Mouse (Mus musculus) embryonic facial prominence, embryonic 14.5 days (tissue): ENCODE results near the gene Gm17545. TPM values are rescaled to one million over a fixed set of nuclear protein-coding genes. Genes with fewer than 3 reads are reported as not detected.
A peak's percentile ranks its signal among the peaks of the same experiment; 100 is the strongest.

ENCODE experiments used
- ATAC-seq: fragments of 200-750 bp; cut with Nextera tagmentation; 2 replicates; pipeline ENCODE4 v1.8.0; 2017; ENCODE audit warnings: low read depth, moderate number of reproducible peaks, moderate TSS enrichment
- DNase-seq: peaks from one replicate; pipeline ENCODE4 v3.0.0-alpha.2; 2015; ENCODE audit warnings: low spot score
- H3K27ac ChIP-seq: fragments of 300-500 bp; sonication (generic); replicated peaks from 2 replicates; pipeline ENCODE4 v1.5.1; 2014; ENCODE audit warnings: low read depth, mild to moderate bottlenecking, low read length, moderate library complexity
- H3K27me3 ChIP-seq: fragments of 300-500 bp; sonication (generic); replicated peaks from 2 replicates; pipeline ENCODE4 v1.6.1; 2014; ENCODE audit warnings: low read length; ENCODE audit not compliant: control insufficient read depth, insufficient read depth
- H3K36me3 ChIP-seq: fragments of 300-500 bp; sonication (generic); 2 replicates; pipeline ENCODE4 v1.6.1; 2014; ENCODE audit warnings: low read length, mixed read lengths; ENCODE audit not compliant: control insufficient read depth, insufficient read depth
- H3K4me1 ChIP-seq: fragments of 300-500 bp; sonication (generic); 2 replicates; pipeline ENCODE4 v1.6.1; 2014; ENCODE audit warnings: antibody characterized with exemption, low read length; ENCODE audit not compliant: control insufficient read depth, insufficient read depth
- H3K4me2 ChIP-seq: fragments of 300-500 bp; sonication (generic); 2 replicates; pipeline ENCODE4 v1.6.1; 2014; ENCODE audit warnings: low read depth, mild to moderate bottlenecking, low read length, moderate library complexity, mixed read lengths
- H3K4me3 ChIP-seq: fragments of 300-500 bp; sonication (generic); 2 replicates; pipeline ENCODE4 v1.5.1; 2014; ENCODE audit warnings: low read depth, mild to moderate bottlenecking, low read length
- H3K9ac ChIP-seq: fragments of 300-500 bp; sonication (generic); 2 replicates; pipeline ENCODE4 v1.6.1; 2014; ENCODE audit warnings: low read depth, mild to moderate bottlenecking, low read length, moderate library complexity, mixed read lengths
- H3K9me3 ChIP-seq: fragments of 300-500 bp; sonication (generic); 2 replicates; pipeline ENCODE4 v1.6.1; 2016; ENCODE audit warnings: low read length; ENCODE audit not compliant: control insufficient read depth
- WGBS: fragments of 180-500 bp; shearing (Covaris S2); extraction: QIAGEN DNeasy Blood & Tissue Kit; methylation state at CpG from one replicate; pipeline ENCODE4 v1.1.7; 2014; 5-methylcytosine and 5-hydroxymethylcytosine counted together
- polyA plus RNA-seq: library from polyadenylated mRNA; unstranded; fragments of >200 nt; fragmentation: Nextera tagmentation; extraction: Ambion mirVana; gene quantifications from 2 replicates; pipeline ENCODE4 v1.2.1, GENCODE M21; 2014

Gm17545 gene
- polyA plus RNA-seq, 1 experiment from 2014 or later = not detected

DNA sequence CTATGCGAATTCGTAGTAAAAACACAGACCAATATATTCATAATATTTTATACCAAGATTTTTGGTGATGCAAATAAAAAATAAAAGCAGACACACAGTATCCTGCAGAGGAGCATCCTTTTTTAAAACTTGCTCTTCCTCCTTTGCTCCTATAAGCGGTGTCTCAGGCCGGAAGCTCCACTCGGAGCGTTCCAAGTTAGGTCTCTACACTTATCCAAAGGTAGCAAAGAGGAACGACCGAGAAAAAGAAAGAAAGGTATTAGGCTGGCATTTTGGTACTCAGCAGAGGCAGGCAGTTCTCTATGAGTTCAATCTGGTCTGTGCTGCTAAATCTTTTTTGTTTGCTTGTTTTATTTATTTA, 14.8 kb downstream of the Gm17545 start:
- H3K27ac ChIP-seq = no peak overlapping the region
- peaks cover 7% of the 10 kb centered on the region; the same call in 1 of the 2 replicates for H3K4me1 ChIP-seq
- no peaks in the 10 kb centered on the region for H3K27me3 ChIP-seq
- DNase-seq (no peak), ATAC-seq (no peak)
- no peak overlapping the region for H3K9ac ChIP-seq
- H3K9me3 ChIP-seq = no peaks in the 10 kb centered on the region
- WGBS = 74% methylated on average over 8 of the region's 8 CpGs
- H3K4me2 ChIP-seq = 0 out of 2 replicates have a peak overlapping the region, but pooled peaks have one; percentile 72
- H3K36me3 ChIP-seq = 0 out of 2 replicates have a peak, but pooled peaks cover 6% of the 10 kb centered on the region
- H3K4me3 ChIP-seq = no peak overlapping the region

DNA sequence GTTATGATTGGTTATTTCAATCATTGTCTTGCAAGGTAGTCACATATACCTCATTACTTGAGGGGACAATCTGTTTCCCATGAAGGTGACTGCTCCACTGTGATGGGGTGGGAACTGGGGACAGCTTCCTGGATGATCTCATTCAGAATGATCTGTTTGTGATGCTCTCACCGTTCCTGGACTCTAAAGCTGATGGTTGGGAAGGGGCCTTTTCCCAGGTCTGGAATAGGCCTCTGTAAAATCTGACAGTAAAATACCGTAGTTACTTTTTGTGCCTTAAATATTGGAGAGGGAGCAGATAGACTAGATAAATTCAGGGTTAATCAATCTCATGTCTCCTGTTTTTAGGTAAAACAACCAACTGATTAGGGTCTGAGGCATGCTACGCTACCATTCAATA, 15.6 kb downstream of the Gm17545 start, which contains the start of gene Rp9:
Rp9 (minus strand) TSS at position 101 of the 400 bp plus-strand sequence.
- Histone ChIP-seq H3K9ac (peak within 1 kb of the TSS; percentile 92), H3K4me1 (peaks cover 7% of the 10 kb centered on the region; the same call in 1 of the 2 replicates), H3K4me2 (peak within 1 kb of the TSS; percentile 72), H3K4me3 (peak within 1 kb of the TSS; percentile 82), H3K9me3 (no peaks in the 10 kb centered on the region), H3K36me3 (0 out of 2 replicates have a peak, but pooled peaks cover 6% of the 10 kb centered on the region), H3K27ac (peak within 1 kb of the TSS; percentile 87; the same call in 1 of the 2 replicates), H3K27me3 (no peaks in the 10 kb centered on the region)
- ATAC-seq (no peak), DNase-seq (no peak)
- 84% methylated on average over 3 of the region's 3 CpGs for WGBS

DNA sequence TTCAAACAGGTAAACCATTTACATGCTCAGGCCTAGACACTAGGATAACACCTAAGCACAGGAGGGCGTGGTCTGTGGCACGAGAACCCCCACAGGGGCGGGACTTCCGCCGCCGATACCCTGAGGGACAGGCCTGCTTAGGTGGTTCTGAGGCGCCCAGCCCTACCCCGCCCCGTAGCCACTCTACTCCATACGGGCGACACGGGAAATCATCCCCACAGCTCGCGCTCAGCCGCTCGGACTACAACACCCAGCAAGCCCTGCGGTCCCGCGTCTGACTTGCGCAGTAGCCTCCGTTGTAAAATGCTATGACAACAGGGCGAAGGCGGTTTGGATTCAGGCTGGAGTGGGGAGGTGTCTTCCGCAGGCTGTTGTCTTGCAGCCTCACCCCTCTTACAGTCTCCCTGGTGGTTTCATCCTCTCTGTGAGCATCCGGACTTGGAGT, 21.4 kb downstream of the Gm17545 start, which contains the start of gene Bbs9:
Bbs9 (plus strand) TSS at position 292 of the 445 bp plus-strand sequence.
- no peaks in the 10 kb centered on the region for H3K36me3 ChIP-seq
- ATAC-seq (peak; percentile 100), DNase-seq (peak; percentile 97)
- no peaks in the 10 kb centered on the region for H3K9me3 ChIP-seq
- H3K27me3 ChIP-seq = no peaks in the 10 kb centered on the region
- peak within 1 kb of the TSS; percentile 48 for H3K27ac ChIP-seq
- H3K9ac ChIP-seq = peak within 1 kb of the TSS; percentile 62
- H3K4me3 ChIP-seq = peak within 1 kb of the TSS; percentile 54
- peaks cover 6% of the 10 kb centered on the region; the same call in 1 of the 2 replicates for H3K4me1 ChIP-seq
- peak within 1 kb of the TSS; percentile 68 for H3K4me2 ChIP-seq
- WGBS = 0% methylated on average over 25 of the region's 25 CpGs

DNA sequence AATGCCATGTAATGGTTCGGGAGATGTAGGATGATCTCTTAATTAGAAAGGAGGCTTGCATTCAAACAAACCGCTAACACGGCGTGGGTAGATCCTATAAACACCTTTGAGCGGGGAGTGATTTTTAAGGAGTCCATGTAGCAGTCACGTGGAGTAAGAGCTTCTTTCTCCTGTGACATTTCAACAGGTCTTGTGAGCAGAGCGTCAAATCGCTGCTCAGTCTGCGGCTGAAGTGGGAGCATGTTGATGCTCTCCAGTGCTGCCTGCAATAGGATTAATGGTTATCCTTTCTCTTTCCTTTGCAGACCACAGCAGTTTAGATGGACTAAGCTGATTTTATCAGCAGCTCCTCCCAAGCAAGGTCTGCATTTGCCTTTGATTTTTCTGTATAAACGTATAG, 22.2 kb downstream of the Gm17545 start:
- peak overlapping the region; percentile 68 for H3K4me2 ChIP-seq
- ATAC-seq (no peak), DNase-seq (peak; percentile 35)
- no peaks in the 10 kb centered on the region for H3K9me3 ChIP-seq
- H3K4me3 ChIP-seq = peak overlapping the region; percentile 54
- 5% methylated on average over 10 of the region's 10 CpGs for WGBS
- H3K36me3 ChIP-seq = no peaks in the 10 kb centered on the region
- H3K27me3 ChIP-seq = no peaks in the 10 kb centered on the region
- H3K9ac ChIP-seq = peak overlapping the region; percentile 62
- no peak overlapping the region; the same call in 1 of the 2 replicates for H3K27ac ChIP-seq
- H3K4me1 ChIP-seq = peaks cover 6% of the 10 kb centered on the region; the same call in 1 of the 2 replicates

DNA sequence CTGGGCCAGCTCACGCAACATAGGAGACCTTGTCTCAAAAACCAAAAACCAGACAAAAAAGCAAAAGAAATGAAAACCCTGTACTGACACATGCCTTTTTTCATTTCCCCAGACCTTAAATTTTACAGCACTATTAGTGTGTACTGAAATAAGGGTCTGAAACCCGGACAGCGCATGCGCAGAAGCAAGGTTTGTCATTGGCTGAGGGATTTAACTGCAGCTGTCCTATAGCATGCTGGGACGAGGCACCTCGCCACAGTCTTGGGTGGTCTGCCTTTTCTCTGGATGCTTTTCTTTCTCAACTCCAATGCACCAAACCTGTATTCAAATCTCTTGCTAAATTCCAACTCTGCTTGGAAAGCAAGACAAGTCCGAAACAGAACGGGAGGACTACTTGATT, 24.9 kb downstream of the Gm17545 start:
- WGBS = 88% methylated on average over 8 of the region's 8 CpGs
- peaks cover 6% of the 10 kb centered on the region; the same call in 1 of the 2 replicates for H3K4me1 ChIP-seq
- no peaks in the 10 kb centered on the region for H3K27me3 ChIP-seq
- no peak for ATAC-seq
- H3K4me2 ChIP-seq = no peak overlapping the region
- no peaks in the 10 kb centered on the region for H3K9me3 ChIP-seq
- no peak for DNase-seq
- H3K9ac ChIP-seq = no peak overlapping the region
- H3K36me3 ChIP-seq = no peaks in the 10 kb centered on the region
- no peak overlapping the region for H3K27ac ChIP-seq
- H3K4me3 ChIP-seq = no peak overlapping the region

DNA sequence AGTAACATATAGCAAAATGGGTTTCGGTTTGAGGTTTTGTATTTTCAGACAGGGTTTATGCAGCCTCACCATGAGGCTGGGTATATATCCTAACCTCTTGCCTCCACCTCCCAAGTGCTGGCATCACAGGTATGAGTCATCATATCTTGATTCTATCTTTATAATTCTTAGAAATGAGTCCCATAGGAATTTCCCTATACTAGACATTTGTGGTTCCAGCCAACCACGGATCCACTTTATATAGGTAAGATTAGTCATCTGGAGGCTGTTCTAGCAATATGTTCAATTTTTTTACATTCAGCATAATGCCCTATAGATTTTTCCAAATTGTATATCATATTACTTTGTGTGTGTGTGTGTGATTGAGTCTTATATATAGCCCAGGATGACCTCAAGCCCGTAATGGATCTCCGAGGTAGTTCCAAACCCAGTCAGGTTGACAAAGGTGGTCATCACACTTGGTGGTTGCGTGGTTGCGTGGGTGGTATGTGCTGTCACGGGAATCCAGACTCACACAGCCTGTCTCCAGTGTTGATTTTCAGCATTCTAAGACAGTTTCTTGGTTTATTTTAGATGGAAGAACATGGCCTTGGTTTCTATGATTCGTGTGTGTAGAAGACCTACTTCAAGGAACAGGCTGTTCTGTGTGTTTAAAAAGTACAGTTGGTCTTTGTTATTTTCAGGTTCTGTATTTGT, 29.9 kb downstream of the Gm17545 start:
- ATAC-seq (no peak), DNase-seq (no peak)
- Histone ChIP-seq H3K4me2 (no peak overlapping the region), H3K27me3 (no peaks in the 10 kb centered on the region), H3K4me1 (no peaks in the 10 kb centered on the region), H3K4me3 (no peak overlapping the region), H3K36me3 (no peaks in the 10 kb centered on the region), H3K9ac (no peak overlapping the region), H3K27ac (no peak overlapping the region), H3K9me3 (no peaks in the 10 kb centered on the region)
- 91% methylated on average over 8 of the region's 8 CpGs for whole genome bisulfite sequencing

DNA sequence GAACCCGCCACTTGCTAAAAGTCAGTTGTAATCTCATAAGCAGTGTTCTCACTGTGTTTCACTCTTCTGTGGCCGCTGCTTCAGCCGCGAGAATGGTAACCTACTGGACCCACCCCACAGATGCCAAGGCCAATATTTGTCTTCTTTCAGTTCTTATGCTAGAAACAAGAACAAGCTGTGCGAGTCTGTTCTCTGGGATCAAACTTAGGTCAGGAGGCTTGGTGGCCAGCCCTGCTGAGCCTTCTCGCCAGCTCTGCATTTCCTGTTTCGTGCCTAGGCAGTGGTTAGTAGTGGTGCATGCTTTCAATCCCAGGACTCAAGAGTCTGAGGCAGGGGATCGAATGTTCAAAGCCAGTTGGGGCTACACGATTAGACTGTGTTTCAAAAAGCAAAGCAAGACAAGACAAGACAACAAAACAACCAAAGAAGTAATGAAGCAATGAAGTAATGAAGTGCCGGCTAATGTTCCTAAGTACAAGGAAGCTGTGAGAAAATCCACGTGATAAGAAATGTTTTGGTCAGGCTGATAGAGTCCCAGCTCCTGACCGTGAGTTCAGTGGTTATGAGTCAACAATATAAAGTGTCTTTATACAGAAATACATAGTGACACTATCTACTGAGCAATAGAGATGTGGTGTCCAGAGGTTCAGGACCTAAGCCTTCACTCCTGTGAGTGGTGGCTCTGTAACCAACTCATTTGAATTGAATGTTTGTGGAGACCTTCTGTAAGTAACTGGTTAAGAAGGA, 30.6 kb downstream of the Gm17545 start:
- Histone ChIP-seq H3K27me3 (no peaks in the 10 kb centered on the region), H3K4me3 (no peak overlapping the region), H3K36me3 (no peaks in the 10 kb centered on the region), H3K4me1 (no peaks in the 10 kb centered on the region), H3K27ac (no peak overlapping the region), H3K9me3 (no peaks in the 10 kb centered on the region), H3K4me2 (no peak overlapping the region), H3K9ac (no peak overlapping the region)
- WGBS = 79% methylated on average over 12 of the region's 12 CpGs
- DNase-seq = no peak
- no peak for ATAC-seq

DNA sequence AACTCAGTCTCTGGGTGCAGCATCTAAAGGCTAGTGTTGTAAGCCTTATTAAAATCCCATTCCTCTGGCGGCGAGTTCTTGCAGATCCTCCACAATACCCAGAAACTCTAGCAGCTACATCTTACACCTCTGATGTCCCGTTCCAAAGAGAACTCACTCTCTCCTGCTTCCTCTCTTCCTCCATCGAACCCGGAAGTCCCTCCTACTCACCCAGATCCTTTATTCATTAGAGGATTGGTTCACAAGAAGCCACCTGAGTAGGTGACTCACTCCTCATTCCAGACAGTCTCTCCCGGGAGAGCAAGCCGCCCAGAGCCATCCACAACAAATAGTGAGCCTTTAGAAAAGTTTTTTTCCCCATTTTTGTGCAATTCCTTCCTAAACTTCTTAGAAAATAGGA, 32.1 kb downstream of the Gm17545 start:
- no peak overlapping the region for H3K27ac ChIP-seq
- DNase-seq (no peak), ATAC-seq (no peak)
- no peaks in the 10 kb centered on the region for H3K4me1 ChIP-seq
- 90% methylated on average over 7 of the region's 7 CpGs for WGBS
- H3K9me3 ChIP-seq = no peaks in the 10 kb centered on the region
- H3K4me2 ChIP-seq = no peak overlapping the region
- no peaks in the 10 kb centered on the region for H3K27me3 ChIP-seq
- no peak overlapping the region for H3K9ac ChIP-seq
- H3K4me3 ChIP-seq = no peak overlapping the region
- no peaks in the 10 kb centered on the region for H3K36me3 ChIP-seq
